Mouse (Mus musculus): ENCODE results near the gene Myom3.

The Myom3 gene

GRCm38 (mm10) chr4:135761569-135761968 is 2.1 kb downstream of the Myom3 start:
- peak; percentile 67 for DNase-seq

- peak; percentile 77 for DNase-seq
These were observed 2.9 kb downstream of the Myom3 start for GRCm38 (mm10) chr4:135762251-135762906.

GRCm38 (mm10) chr4:135764700-135765099 is 5.2 kb downstream of the Myom3 start:
- no peak for DNase-seq

- DNase-seq: no peak
These were observed 6.2 kb downstream of the Myom3 start for GRCm38 (mm10) chr4:135765707-135766106.

GRCm38 (mm10) chr4:135766976-135767375 is 7.5 kb downstream of the Myom3 start:
- peak; percentile 50 for DNase-seq

- no peak for DNase-seq
These were observed 9.3 kb downstream of the Myom3 start for GRCm38 (mm10) chr4:135768572-135769526.

GRCm38 (mm10) chr4:135770611-135771305 is 11.2 kb downstream of the Myom3 start:
- DNase-seq: no peak

- no peak for DNase-seq
These were observed 12.1 kb downstream of the Myom3 start for GRCm38 (mm10) chr4:135771592-135771991.

GRCm38 (mm10) chr4:135772671-135773070 is 13.2 kb downstream of the Myom3 start:
- no peak for DNase-seq

GRCm38 (mm10) chr4:135774496-135774895 is 15.0 kb downstream of the Myom3 start:
- DNase-seq: no peak

GRCm38 (mm10) chr4:135776850-135777249 is 17.3 kb downstream of the Myom3 start:
- DNase-seq: no peak

- DNase-seq: no peak
These were observed 20.1 kb downstream of the Myom3 start for GRCm38 (mm10) chr4:135779661-135780060.

- DNase-seq: peak; percentile 39
These were observed 20.7 kb downstream of the Myom3 start for GRCm38 (mm10) chr4:135780255-135780654.

- DNase-seq: no peak
These were observed 21.8 kb downstream of the Myom3 start for GRCm38 (mm10) chr4:135781304-135781703.

GRCm38 (mm10) chr4:135786581-135786980 is 27.1 kb downstream of the Myom3 start:
- peak; percentile 30 for DNase-seq

GRCm38 (mm10) chr4:135787271-135787670 is 27.8 kb downstream of the Myom3 start:
- peak; percentile 58 for DNase-seq

GRCm38 (mm10) chr4:135789135-135789534 is 29.6 kb downstream of the Myom3 start:
- DNase-seq: no peak

- DNase-seq: no peak
These were observed 33.3 kb downstream of the Myom3 start for GRCm38 (mm10) chr4:135792821-135793220.

- DNase-seq: no peak
These were observed 38.4 kb downstream of the Myom3 start for GRCm38 (mm10) chr4:135797931-135798330.

GRCm38 (mm10) chr4:135801543-135801942 is 42.0 kb downstream of the Myom3 start:
- DNase-seq: peak; percentile 96

- DNase-seq: no peak
These were observed 43.8 kb downstream of the Myom3 start for GRCm38 (mm10) chr4:135803299-135803698.

GRCm38 (mm10) chr4:135804169-135804568 is 44.7 kb downstream of the Myom3 start:
- no peak for DNase-seq

GRCm38 (mm10) chr4:135814896-135815295 is 55.4 kb downstream of the Myom3 start:
- no peak for DNase-seq

Measured in kidney, adult 11 months (tissue).